Mouse (Mus musculus): ENCODE results near the gene Tmem108.

DNA sequence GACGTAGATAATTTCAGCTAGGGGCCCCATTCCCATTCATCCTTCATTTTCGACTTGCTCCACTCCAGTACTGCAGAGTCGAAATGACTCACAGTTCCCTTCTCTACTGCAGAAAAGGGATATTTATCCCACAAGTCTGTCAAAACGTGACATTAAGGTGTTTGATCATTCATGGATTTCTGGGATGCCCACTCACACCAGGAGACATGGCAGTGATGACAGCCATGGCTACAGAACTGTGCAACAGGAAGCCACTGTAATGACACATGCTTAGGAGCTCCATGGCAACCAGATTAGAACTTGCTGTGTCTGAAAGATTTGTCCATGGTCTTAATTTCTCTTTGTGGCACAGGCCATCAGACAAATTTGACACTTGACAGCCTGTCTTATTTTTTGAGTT lies 168.6 kb downstream of the Tmem108 start:
- TF ChIP-seq CTCF (IDR thresholded peaks at IDR 0.05; ENCODE audit: borderline replicate concordance, control insufficient read depth, extremely low read depth, insufficient read depth, low read length, poor library complexity) = no peak
- no peak for TF ChIP-seq POLR2A (IDR thresholded peaks at IDR 0.05; ENCODE audit: control insufficient read depth, extremely low read depth, insufficient read depth, low read length, poor library complexity)

Measured in thymus, adult 2 months (tissue).